Mouse (Mus musculus): ENCODE measurements at regions not wholly inside any gene's neighbourhood (a gene's known extent, or its start where the extent isn't known, plus 50 kb on each side); places are given as distances from the start of the nearest gene placed in this dataset.

- Histone ChIP-seq H3K9ac (ENCODE audit: low read depth, low read length) (no peak overlapping the region), H3K9me3 (ENCODE audit: control insufficient read depth, low read length) (no peaks in the 10 kb centered on the region), H3K27ac (ENCODE audit: low read depth, low read length) (no peak overlapping the region), H3K27me3 (ENCODE audit: control insufficient read depth, insufficient read depth, low read length) (no peaks in the 10 kb centered on the region), H3K36me3 (ENCODE audit: control insufficient read depth, insufficient read depth, low read length) (no peaks in the 10 kb centered on the region), H3K4me3 (ENCODE audit: low read depth, low read length) (no peak overlapping the region), H3K4me2 (replicated peaks; ENCODE audit: low read depth, low read length) (no peak overlapping the region), H3K4me1 (replicated peaks; ENCODE audit: control insufficient read depth, insufficient read depth, low read length) (peaks cover 3% of the 10 kb centered on the region; the same call in 1 of the 2 replicates)
- DNase-seq (ENCODE audit: low spot score) (no peak), ATAC-seq (ENCODE audit: low FRiP score) (no peak)
- 54% methylated on average over 2 of the region's 2 CpGs for WGBS
These were observed 277.6 kb upstream of the Zmiz1 start for GRCm38 (mm10) chr14:25181406-25181805.

- Histone ChIP-seq H3K27ac (ENCODE audit: low read depth, low read length) (no peak overlapping the region), H3K36me3 (ENCODE audit: control insufficient read depth, insufficient read depth, low read length) (no peaks in the 10 kb centered on the region), H3K4me3 (ENCODE audit: low read depth, low read length) (no peak overlapping the region), H3K4me2 (replicated peaks; ENCODE audit: low read depth, low read length) (no peak overlapping the region), H3K9ac (ENCODE audit: low read depth, low read length) (no peak overlapping the region), H3K4me1 (replicated peaks; ENCODE audit: control insufficient read depth, insufficient read depth, low read length) (peaks cover 3% of the 10 kb centered on the region; the same call in 1 of the 2 replicates), H3K9me3 (ENCODE audit: control insufficient read depth, low read length) (no peaks in the 10 kb centered on the region), H3K27me3 (ENCODE audit: control insufficient read depth, insufficient read depth, low read length) (no peaks in the 10 kb centered on the region)
- WGBS, result 65% methylated on average over 5 of the region's 5 CpGs
- DNase-seq (ENCODE audit: low spot score) (no peak), ATAC-seq (ENCODE audit: low FRiP score) (no peak)
These were observed 274.9 kb upstream of the Zmiz1 start for GRCm38 (mm10) chr14:25184042-25184441.

DNA sequence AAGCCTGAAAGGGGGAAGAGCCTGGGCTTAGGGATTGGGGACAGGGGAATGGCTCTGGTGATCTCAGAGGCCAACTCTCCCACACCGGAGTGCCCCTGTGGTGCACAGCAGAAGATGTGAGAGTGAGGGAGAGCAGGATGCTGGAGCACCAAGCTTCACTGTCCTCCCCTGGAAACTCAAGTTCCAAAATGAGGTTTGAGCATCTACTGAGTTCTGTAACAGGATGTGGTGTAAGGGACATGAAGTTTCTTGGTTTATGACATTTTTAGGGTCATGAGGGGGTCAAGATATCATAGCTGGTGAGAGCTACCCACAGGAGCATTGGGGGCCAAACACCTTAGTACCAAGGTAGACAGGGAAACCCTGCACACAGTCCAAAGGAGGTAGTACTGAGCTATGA is 274.1 kb upstream of the Zmiz1 start:
- Histone ChIP-seq H3K27ac (ENCODE audit: low read depth, low read length) (no peak overlapping the region), H3K4me3 (ENCODE audit: low read depth, low read length) (no peak overlapping the region), H3K27me3 (ENCODE audit: control insufficient read depth, insufficient read depth, low read length) (no peaks in the 10 kb centered on the region), H3K9me3 (ENCODE audit: control insufficient read depth, low read length) (no peaks in the 10 kb centered on the region), H3K4me1 (replicated peaks; ENCODE audit: control insufficient read depth, insufficient read depth, low read length) (peaks cover 3% of the 10 kb centered on the region; the same call in 1 of the 2 replicates), H3K9ac (ENCODE audit: low read depth, low read length) (no peak overlapping the region), H3K4me2 (replicated peaks; ENCODE audit: low read depth, low read length) (no peak overlapping the region), H3K36me3 (ENCODE audit: control insufficient read depth, insufficient read depth, low read length) (no peaks in the 10 kb centered on the region)
- DNase-seq (ENCODE audit: low spot score) (no peak), ATAC-seq (ENCODE audit: low FRiP score) (no peak)
- 89% methylated on average over 1 of the region's 1 CpGs for WGBS

DNA sequence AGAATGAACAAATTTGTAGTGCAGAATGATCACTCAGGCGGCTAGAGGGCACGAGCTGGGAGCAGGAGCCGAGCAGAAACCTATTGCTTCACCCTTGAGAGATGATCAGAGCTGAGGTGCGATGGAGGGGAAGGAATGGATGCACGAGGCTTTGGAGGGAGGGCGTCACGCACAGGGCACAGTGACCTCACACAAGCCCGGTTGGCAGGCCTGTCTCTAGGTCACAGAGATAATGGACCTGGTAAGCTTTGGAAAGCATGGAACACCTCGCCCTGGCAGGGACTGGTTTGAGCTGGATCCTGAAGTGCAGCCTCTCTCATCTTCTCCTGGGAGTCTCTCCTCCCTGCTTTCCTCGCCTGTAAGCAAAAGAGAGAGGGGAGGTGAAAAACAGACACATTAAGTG is 273.4 kb upstream of the Zmiz1 start:
- H3K4me3 ChIP-seq (ENCODE audit: low read depth, low read length), result no peak overlapping the region
- H3K4me2 ChIP-seq (replicated peaks; ENCODE audit: low read depth, low read length), result no peak overlapping the region
- H3K4me1 ChIP-seq (replicated peaks; ENCODE audit: control insufficient read depth, insufficient read depth, low read length), result peaks cover 3% of the 10 kb centered on the region; the same call in 1 of the 2 replicates
- H3K9ac ChIP-seq (ENCODE audit: low read depth, low read length), result no peak overlapping the region
- ATAC-seq (ENCODE audit: low FRiP score) (peak; percentile 38; the same call in 1 of the 2 replicates), DNase-seq (ENCODE audit: low spot score) (peak; percentile 32)
- no peaks in the 10 kb centered on the region for H3K36me3 ChIP-seq (ENCODE audit: control insufficient read depth, insufficient read depth, low read length)
- H3K9me3 ChIP-seq (ENCODE audit: control insufficient read depth, low read length), result no peaks in the 10 kb centered on the region
- H3K27me3 ChIP-seq (ENCODE audit: control insufficient read depth, insufficient read depth, low read length), result no peaks in the 10 kb centered on the region
- 46% methylated on average over 10 of the region's 10 CpGs for WGBS
- peak overlapping the region; percentile 1; the same call in 1 of the 2 replicates for H3K27ac ChIP-seq (ENCODE audit: low read depth, low read length)

GRCm38 (mm10) chr14:25185959-25186771 is 272.8 kb upstream of the Zmiz1 start:
- DNase-seq (ENCODE audit: low spot score), result peak; percentile 36

DNA sequence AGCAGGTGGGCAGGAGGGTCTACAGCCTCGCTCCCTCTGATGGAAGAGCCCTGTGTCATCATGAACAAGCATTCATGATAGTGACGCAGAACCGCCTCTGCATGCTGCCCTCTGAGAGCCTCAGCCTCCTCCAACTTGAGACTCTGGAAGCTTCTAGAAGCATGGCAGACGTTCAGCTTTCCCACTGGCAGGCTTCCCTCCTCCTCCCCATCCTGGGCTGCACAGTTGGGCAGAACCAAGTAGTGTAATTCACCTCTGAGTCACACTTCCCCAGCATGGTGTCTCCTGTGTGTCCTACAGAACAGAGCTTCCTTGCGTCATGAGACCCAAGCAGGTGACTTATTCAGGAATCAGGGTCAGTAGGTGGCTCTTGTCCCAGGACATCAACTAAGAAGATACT is 271.3 kb upstream of the Zmiz1 start:
- H3K9me3 ChIP-seq (ENCODE audit: control insufficient read depth, low read length), result no peaks in the 10 kb centered on the region
- H3K36me3 ChIP-seq (ENCODE audit: control insufficient read depth, insufficient read depth, low read length), result no peaks in the 10 kb centered on the region
- WGBS, result 97% methylated on average over 5 of the region's 5 CpGs
- no peak overlapping the region for H3K4me3 ChIP-seq (ENCODE audit: low read depth, low read length)
- peaks cover 3% of the 10 kb centered on the region; the same call in 1 of the 2 replicates for H3K4me1 ChIP-seq (replicated peaks; ENCODE audit: control insufficient read depth, insufficient read depth, low read length)
- H3K9ac ChIP-seq (ENCODE audit: low read depth, low read length), result no peak overlapping the region
- H3K27ac ChIP-seq (ENCODE audit: low read depth, low read length), result no peak overlapping the region
- H3K4me2 ChIP-seq (replicated peaks; ENCODE audit: low read depth, low read length), result no peak overlapping the region
- ATAC-seq (ENCODE audit: low FRiP score), result no peak
- no peaks in the 10 kb centered on the region for H3K27me3 ChIP-seq (ENCODE audit: control insufficient read depth, insufficient read depth, low read length)
- DNase-seq (ENCODE audit: low spot score), result no peak

More at GRCm38 (mm10) chr14:25185959-25186771, 272.8 kb upstream of the Zmiz1 start:
- no peaks in the 10 kb centered on the region for H3K9me3 ChIP-seq (ENCODE audit: control insufficient read depth, low read length)
- ATAC-seq (ENCODE audit: low FRiP score), result peak; percentile 47; the same call in 1 of the 2 replicates
- 56% methylated on average over 14 of the region's 14 CpGs for WGBS
- no peak overlapping the region for H3K4me2 ChIP-seq (replicated peaks; ENCODE audit: low read depth, low read length)
- H3K4me1 ChIP-seq (replicated peaks; ENCODE audit: control insufficient read depth, insufficient read depth, low read length), result peaks cover 3% of the 10 kb centered on the region; the same call in 1 of the 2 replicates
- H3K36me3 ChIP-seq (ENCODE audit: control insufficient read depth, insufficient read depth, low read length), result no peaks in the 10 kb centered on the region
- peak overlapping the region; percentile 1; the same call in 1 of the 2 replicates for H3K27ac ChIP-seq (ENCODE audit: low read depth, low read length)
- no peak overlapping the region for H3K9ac ChIP-seq (ENCODE audit: low read depth, low read length)
- no peak overlapping the region for H3K4me3 ChIP-seq (ENCODE audit: low read depth, low read length)
- H3K27me3 ChIP-seq (ENCODE audit: control insufficient read depth, insufficient read depth, low read length), result no peaks in the 10 kb centered on the region

- DNase-seq (ENCODE audit: low spot score), result no peak
- Histone ChIP-seq H3K9ac (ENCODE audit: low read depth, low read length) (no peak overlapping the region), H3K27ac (ENCODE audit: low read depth, low read length) (no peak overlapping the region), H3K36me3 (ENCODE audit: control insufficient read depth, insufficient read depth, low read length) (no peaks in the 10 kb centered on the region), H3K9me3 (ENCODE audit: control insufficient read depth, low read length) (no peaks in the 10 kb centered on the region), H3K4me3 (ENCODE audit: low read depth, low read length) (no peak overlapping the region), H3K27me3 (ENCODE audit: control insufficient read depth, insufficient read depth, low read length) (no peaks in the 10 kb centered on the region), H3K4me2 (replicated peaks; ENCODE audit: low read depth, low read length) (no peak overlapping the region), H3K4me1 (replicated peaks; ENCODE audit: control insufficient read depth, insufficient read depth, low read length) (peaks cover 3% of the 10 kb centered on the region; the same call in 1 of the 2 replicates)
- 85% methylated on average over 5 of the region's 5 CpGs for WGBS
- no peak for ATAC-seq (ENCODE audit: low FRiP score)
These were observed 269.7 kb upstream of the Zmiz1 start for GRCm38 (mm10) chr14:25189256-25189655.

DNA sequence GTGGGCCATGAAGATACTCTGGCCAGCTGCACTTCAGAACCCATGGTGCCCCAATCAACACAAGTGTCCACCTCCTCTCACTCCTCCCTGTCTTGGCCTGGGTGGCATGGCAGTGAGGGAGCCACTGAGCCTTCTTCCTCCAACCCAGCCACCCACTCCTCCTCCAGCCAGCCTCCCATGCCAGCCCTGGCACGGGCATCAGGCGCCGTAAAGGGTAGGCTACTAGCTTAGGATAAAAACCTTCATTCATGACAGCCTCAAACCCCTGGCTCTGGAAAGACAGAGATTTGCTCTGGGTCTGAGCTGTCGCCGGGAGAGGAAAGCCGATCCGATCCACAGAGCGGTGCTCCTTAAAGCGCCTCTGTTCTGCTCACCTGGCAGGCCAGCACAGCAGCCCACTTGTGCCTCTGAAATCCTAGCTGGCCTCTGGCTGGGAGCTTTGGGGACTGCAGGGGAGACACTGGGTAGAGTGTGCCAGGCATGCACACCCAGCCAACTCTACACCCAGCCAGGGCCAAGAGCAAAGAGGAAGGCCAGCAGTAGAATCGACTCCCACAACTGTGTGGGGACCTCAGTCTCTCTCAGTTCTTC is 268.2 kb upstream of the Zmiz1 start:
- 93% methylated on average over 10 of the region's 10 CpGs for WGBS
- Histone ChIP-seq H3K27ac (ENCODE audit: low read depth, low read length) (no peak overlapping the region), H3K4me2 (replicated peaks; ENCODE audit: low read depth, low read length) (no peak overlapping the region)

More for the DNA sequence above, 268.2 kb upstream of the Zmiz1 start:
- no peaks in the 10 kb centered on the region; the same call in 1 of the 2 replicates for H3K4me1 ChIP-seq (replicated peaks; ENCODE audit: control insufficient read depth, insufficient read depth, low read length)
- H3K27me3 ChIP-seq (ENCODE audit: control insufficient read depth, insufficient read depth, low read length), result no peaks in the 10 kb centered on the region
- no peaks in the 10 kb centered on the region for H3K9me3 ChIP-seq (ENCODE audit: control insufficient read depth, low read length)
- DNase-seq (ENCODE audit: low spot score) (no peak), ATAC-seq (ENCODE audit: low FRiP score) (no peak)
- no peak overlapping the region for H3K4me3 ChIP-seq (ENCODE audit: low read depth, low read length)
- no peak overlapping the region for H3K9ac ChIP-seq (ENCODE audit: low read depth, low read length)
- H3K36me3 ChIP-seq (ENCODE audit: control insufficient read depth, insufficient read depth, low read length), result no peaks in the 10 kb centered on the region
